Comparison of ENCODE assay signal across 7 mouse cellular contexts in the genomic region with DNA sequence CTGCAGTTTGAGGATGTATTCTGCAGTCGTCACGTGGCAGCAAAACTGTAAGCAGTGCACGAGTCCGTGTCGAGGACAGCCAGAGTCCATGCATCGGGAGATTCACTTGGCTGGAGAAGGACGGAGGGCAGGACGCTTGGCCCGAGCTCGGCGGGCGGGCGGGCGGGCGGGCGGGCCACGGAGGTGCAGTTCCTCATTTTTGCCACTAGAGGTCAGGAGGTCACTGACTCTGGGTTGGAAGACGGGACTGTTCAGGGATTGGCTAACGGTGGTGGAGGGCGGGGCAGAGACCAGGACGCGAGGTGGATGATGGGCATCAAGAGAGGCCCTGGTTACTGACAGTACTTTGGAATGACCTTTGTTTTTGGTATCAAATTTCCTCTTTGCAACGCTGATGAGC. TPM values are rescaled to one million over a fixed set of nuclear protein-coding genes. Genes with fewer than 3 reads are reported as not detected.
DNase-seq lines count a peak whose midpoint lies in the region; ATAC-seq lines count a peak whose summit lies in the region.

No protein-coding gene starts in this region.

- no peak overlapping the region for H3K9ac ChIP-seq in midbrain, embryonic 12.5 days (replicated peaks)

- intact Hi-C loops in left cerebral cortex, postnatal 4 days (cut with DNase I), result no loop called here

- ATAC-seq in granulocyte monocyte progenitor cell, adult 5-6 weeks (replicated peaks; ENCODE audit: poor library complexity, severe bottlenecking), result peak; percentile 98
- peak; percentile 91 for ATAC-seq in midbrain, embryonic 12.5 days (ENCODE audit: low FRiP score, low read depth)

- H3K27ac ChIP-seq in embryonic facial prominence, embryonic 10.5 days (replicated peaks), result no peak overlapping the region
- 0 out of 2 replicates have a peak overlapping the region, but pooled peaks have one; percentile 39 for H3K27ac ChIP-seq in midbrain, embryonic 12.5 days (replicated peaks)

- 0% methylated on average over 23 of the region's 23 CpGs for WGBS in embryonic facial prominence, embryonic 10.5 days
- WGBS in midbrain, embryonic 12.5 days, result under 1% methylated on average over 23 of the region's 23 CpGs

- H3K27me3 ChIP-seq in embryonic facial prominence, embryonic 10.5 days (replicated peaks; ENCODE audit: low read depth, poor library complexity, severe bottlenecking), result no peaks in the 10 kb centered on the region
- peaks cover 7% of the 10 kb centered on the region; the same call in 1 of the 2 replicates for H3K27me3 ChIP-seq in midbrain, embryonic 12.5 days

- peak overlapping the region; percentile 30; the same call in 1 of the 2 replicates for H3K4me3 ChIP-seq in embryonic facial prominence, embryonic 10.5 days
- no peak overlapping the region for H3K4me3 ChIP-seq in midbrain, embryonic 12.5 days

- no peaks in the 10 kb centered on the region for H3K9me3 ChIP-seq in embryonic facial prominence, embryonic 10.5 days
- H3K9me3 ChIP-seq in midbrain, embryonic 12.5 days, result no peaks in the 10 kb centered on the region

- H3K36me3 ChIP-seq in embryonic facial prominence, embryonic 10.5 days (replicated peaks), result peaks cover 40% of the 10 kb centered on the region
- peaks cover 34% of the 10 kb centered on the region for H3K36me3 ChIP-seq in midbrain, embryonic 12.5 days

- peak overlapping the region; percentile 41 for H3K4me2 ChIP-seq in midbrain, embryonic 12.5 days (replicated peaks)

- peak; percentile 94 for DNase-seq in adrenal gland, postnatal 14 days
- DNase-seq in embryonic facial prominence, embryonic 10.5 days (ENCODE audit: low spot score), result peak; percentile 93
- DNase-seq in kidney, adult 11 months, result peak; percentile 92
- peak; percentile 87 for DNase-seq in left cerebral cortex, postnatal 4 days
- DNase-seq in skeletal muscle tissue, adult 2 months (ENCODE audit: low read depth, low spot score), result peak; percentile 82

- peaks cover 8% of the 10 kb centered on the region; the same call in 1 of the 2 replicates for H3K4me1 ChIP-seq in embryonic facial prominence, embryonic 10.5 days
- H3K4me1 ChIP-seq in midbrain, embryonic 12.5 days, result peaks cover 7% of the 10 kb centered on the region

RNA-seq across cellular contexts. Expression of a gene that starts 26.6 kb away (rescaled TPM):
- total RNA-seq in adrenal gland, postnatal 14 days (2021), result 12.3 and 16.4 TPM in 2 replicates
- 0.22 and 0.28 TPM in 2 replicates for polyA plus RNA-seq in embryonic facial prominence, embryonic 10.5 days (2016; fragmentation: Nextera tagmentation; extraction: Ambion mirVana)
- not detected in 2 replicates for total RNA-seq in granulocyte monocyte progenitor cell, adult 5-6 weeks (2014; fragmentation: Nextera tagmentation)
- total RNA-seq in granulocyte monocyte progenitor cell, adult 5-6 weeks (2017), result not detected in 2 replicates
- total RNA-seq in left cerebral cortex, postnatal 4 days (2021), result 10 to 100 TPM; 47.9 to 53.4 TPM
- 0.50 and 0.59 TPM in 2 replicates for polyA plus RNA-seq in midbrain, embryonic 12.5 days (2016; fragmentation: Nextera tagmentation; extraction: Ambion mirVana)

RNA-seq across cellular contexts. Expression of a gene that starts 36.5 kb away (rescaled TPM):
- 585 and 641 TPM in 2 replicates for total RNA-seq in adrenal gland, postnatal 14 days (2021)
- 1,280 and 1,286 TPM in 2 replicates for polyA plus RNA-seq in embryonic facial prominence, embryonic 10.5 days (2016; fragmentation: Nextera tagmentation; extraction: Ambion mirVana)
- total RNA-seq in granulocyte monocyte progenitor cell, adult 5-6 weeks (2014; fragmentation: Nextera tagmentation), result 470 and 493 TPM in 2 replicates
- 364 and 374 TPM in 2 replicates for total RNA-seq in granulocyte monocyte progenitor cell, adult 5-6 weeks (2017)
- total RNA-seq in left cerebral cortex, postnatal 4 days (2021), result 1,000 to 10,000 TPM; 1,671 to 1,788 TPM
- polyA plus RNA-seq in midbrain, embryonic 12.5 days (2016; fragmentation: Nextera tagmentation; extraction: Ambion mirVana), result 1,324 and 1,373 TPM in 2 replicates

Comparison
In these comparisons a context has a peak if more than half of its experiments do, and no peak if none do; other contexts are left out.
1. RNA of a gene that starts 26.6 kb away (total RNA-seq): 47.9 to 53.4 TPM in left cerebral cortex, postnatal 4 days and 12.3 to 16.4 TPM in adrenal gland, postnatal 14 days; not detected in granulocyte monocyte progenitor cell, adult 5-6 weeks; every median in the first group is over 10 times any median in the second.
2. Peak in every context shown above with its lines, with median percentiles within 50 percentile points of each other: DNase-seq.